Mouse (Mus musculus) thymus, adult 18-20 months (tissue): Measurements from ENCODE around the gene Marcks.
"Not testable (repeated sequence)": the region's sequence is repeated elsewhere in the genome, so short reads cannot be mapped to it uniquely, and the experiment has no call there.

Source experiments
- DNase-seq, 2 experiments: peaks; one replicate each; pipeline ENCODE4 v3.0.0; 2022; ENCODE audit warnings: mixed read lengths in 2 of 2

The Marcks gene

GRCm38 (mm10) chr10:37135951-37136751 lies 2.6 kb downstream of the Marcks start:
- peak; percentile 39 to 52 for DNase-seq

GRCm38 (mm10) chr10:37133876-37134708 lies 4.6 kb downstream of the Marcks start:
- DNase-seq, result no peak

GRCm38 (mm10) chr10:37132671-37133070 lies 6.0 kb downstream of the Marcks start:
- no peak for DNase-seq

- no peak for DNase-seq
Measured at GRCm38 (mm10) chr10:37129652-37130051, 9.1 kb downstream of the Marcks start.

- DNase-seq, result no peak
Measured at GRCm38 (mm10) chr10:37115329-37115728, 23.4 kb downstream of the Marcks start.

- no peak for DNase-seq
Measured at GRCm38 (mm10) chr10:37112812-37113211, 25.9 kb downstream of the Marcks start.

- no peak for DNase-seq
Measured at GRCm38 (mm10) chr10:37112362-37112761, 26.4 kb downstream of the Marcks start.

- no peak for DNase-seq
Measured at GRCm38 (mm10) chr10:37111432-37111831, 27.3 kb downstream of the Marcks start.

GRCm38 (mm10) chr10:37106871-37107627 lies 31.7 kb downstream of the Marcks start:
- no peak for DNase-seq

GRCm38 (mm10) chr10:37106303-37106702 lies 32.4 kb downstream of the Marcks start:
- no peak for DNase-seq

GRCm38 (mm10) chr10:37102227-37103080 lies 36.3 kb downstream of the Marcks start:
- DNase-seq, result no peak

GRCm38 (mm10) chr10:37101733-37102132 lies 37.0 kb downstream of the Marcks start:
- DNase-seq, result no peak

- DNase-seq, result no peak
Measured at GRCm38 (mm10) chr10:37096529-37096928, 42.2 kb downstream of the Marcks start.

- DNase-seq, result no peak
Measured at GRCm38 (mm10) chr10:37095803-37096202, 42.9 kb downstream of the Marcks start.

GRCm38 (mm10) chr10:37093306-37093705 lies 45.4 kb downstream of the Marcks start:
- no peak for DNase-seq

- no peak for DNase-seq
Measured at GRCm38 (mm10) chr10:37090411-37090810, 48.3 kb downstream of the Marcks start.

GRCm38 (mm10) chr10:37084071-37084470 lies 54.6 kb downstream of the Marcks start:
- not testable (repeated sequence) for DNase-seq
